Mouse (Mus musculus): Measurements from ENCODE around the gene Pltp.
"Not testable (repeated sequence)": the region's sequence is repeated elsewhere in the genome, so short reads cannot be mapped to it uniquely, and the experiment has no call there.

Pltp gene

GRCm38 (mm10) chr2:164804533-164805331, 52.8 kb downstream of the Pltp start, which contains the start of the genes Acot8 and Zswim3:
TSS of gene Acot8 (minus strand) at chr2:164804882.
TSS of gene Zswim3 (plus strand) at chr2:164805098.
- DNase-seq: peak; percentile 100

- DNase-seq: no peak
Observed at GRCm38 (mm10) chr2:164803921-164804313, 53.6 kb downstream of the Pltp start.

GRCm38 (mm10) chr2:164803201-164803920, 54.1 kb downstream of the Pltp start:
- DNase-seq: peak; percentile 27

- peak; percentile 25 for DNase-seq
Observed at GRCm38 (mm10) chr2:164800252-164801004, 57.1 kb downstream of the Pltp start.

- not testable (repeated sequence) for DNase-seq
Observed at GRCm38 (mm10) chr2:164798554-164798953, 59.0 kb downstream of the Pltp start.

GRCm38 (mm10) chr2:164795868-164796267, 61.6 kb downstream of the Pltp start:
- no peak for DNase-seq

GRCm38 (mm10) chr2:164794293-164794692, 63.2 kb downstream of the Pltp start:
- peak; percentile 85 for DNase-seq

- DNase-seq: no peak
Observed at GRCm38 (mm10) chr2:164793772-164794171, 63.7 kb downstream of the Pltp start.

GRCm38 (mm10) chr2:164793236-164793635, 64.3 kb downstream of the Pltp start:
- peak; percentile 73 for DNase-seq

DNA sequence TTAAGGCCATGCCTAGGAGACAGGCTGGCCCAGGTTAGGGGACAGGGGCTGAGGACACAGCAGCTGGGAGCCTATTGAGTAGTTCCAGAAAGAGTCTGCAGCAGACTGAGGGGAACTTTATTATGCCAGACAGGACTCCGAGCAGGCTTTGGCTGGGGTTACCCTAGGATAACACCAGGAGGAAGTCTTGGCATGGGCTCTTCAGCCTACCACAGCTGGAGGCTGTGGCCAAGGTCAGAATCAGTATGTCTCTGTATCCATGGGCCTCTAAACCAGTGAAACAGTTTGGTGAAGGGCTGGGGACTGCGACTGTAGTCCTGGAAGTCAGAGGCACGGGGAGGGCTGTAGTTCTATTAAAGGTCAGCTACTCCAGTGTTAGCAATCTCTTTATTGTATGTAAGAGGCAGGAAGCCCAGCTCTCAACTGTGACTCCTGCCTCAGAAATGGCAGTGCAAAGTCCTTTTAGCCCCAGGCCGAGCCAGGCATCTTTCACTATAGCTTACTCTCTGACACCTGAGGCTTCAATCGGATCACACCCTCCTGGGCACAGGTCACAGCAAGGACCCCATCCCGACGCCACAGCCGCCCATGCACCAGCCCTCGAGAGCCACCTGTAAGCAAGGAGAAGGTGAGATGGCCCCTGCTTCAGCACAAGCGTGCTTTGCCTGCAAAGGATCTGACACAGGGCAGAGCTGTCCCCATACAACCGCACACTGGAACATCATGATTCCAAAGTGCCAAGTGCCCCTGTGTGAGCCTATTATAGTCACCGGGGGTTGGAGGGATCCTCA, 64.9 kb downstream of the Pltp start:
- no peak for DNase-seq

DNA sequence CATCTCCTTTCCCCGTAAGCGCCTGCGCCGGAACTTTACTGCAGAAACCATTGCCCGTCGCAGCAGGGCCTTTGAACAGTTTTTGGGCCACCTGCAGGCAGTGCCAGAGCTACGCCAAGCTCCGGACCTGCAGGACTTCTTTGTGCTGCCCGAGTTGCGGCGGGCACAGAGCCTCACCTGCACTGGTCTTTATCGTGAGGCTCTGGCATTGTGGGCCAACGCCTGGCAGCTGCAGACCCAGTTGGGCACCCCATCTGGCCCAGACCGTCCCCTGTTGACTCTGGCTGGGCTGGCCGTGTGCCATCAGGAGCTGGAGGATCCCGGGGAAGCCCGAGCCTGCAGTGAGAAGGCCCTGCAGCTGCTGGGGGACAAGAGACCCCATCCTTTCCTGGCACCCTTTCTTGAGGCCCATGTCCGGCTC, 65.7 kb downstream of the Pltp start:
- DNase-seq: no peak

DNA sequence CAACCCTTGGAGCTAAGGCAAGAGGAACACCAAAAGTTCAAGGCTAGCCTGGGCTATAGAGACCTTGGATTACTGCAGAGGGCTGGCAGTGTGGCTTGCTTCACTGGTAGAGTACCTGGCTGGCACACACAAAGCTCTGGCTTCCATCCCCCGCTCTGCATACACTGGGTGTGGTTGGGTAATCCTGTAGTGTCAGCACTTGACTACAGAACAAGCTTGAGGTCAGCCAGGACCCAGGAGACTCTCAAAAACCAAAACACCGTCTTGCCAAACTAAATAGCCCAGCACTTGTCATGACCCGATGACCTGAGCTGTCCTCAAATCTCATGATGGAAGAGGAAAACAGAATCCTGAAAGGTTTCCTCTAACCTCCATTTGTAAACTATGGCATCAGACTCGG, 67.1 kb downstream of the Pltp start:
- no peak for DNase-seq
